Mouse (Mus musculus) heart, adult 8-10 months (tissue): ENCODE data around the gene Ccz1. TPM values are rescaled to one million over a fixed set of nuclear protein-coding genes. Genes with fewer than 3 reads are reported as not detected.
A peak's percentile ranks its signal among the peaks of the same experiment; 100 is the strongest.
"Not testable (repeated sequence)": the region's sequence is repeated elsewhere in the genome, so short reads cannot be mapped to it uniquely, and the experiment has no call there.

Experiments used
- DNase-seq: peaks from one replicate; pipeline ENCODE4 v3.0.0; 2022; ENCODE audit warnings: low spot score
- total RNA-seq, 4 experiments: library from RNA; stranded (reverse); gene quantifications; 2 replicates each; pipeline ENCODE4 v1.2.4; 2022

The Ccz1 gene
- total RNA-seq = 10 to 100 TPM; 27.4 to 33.6 (median 29.4) TPM

DNA sequence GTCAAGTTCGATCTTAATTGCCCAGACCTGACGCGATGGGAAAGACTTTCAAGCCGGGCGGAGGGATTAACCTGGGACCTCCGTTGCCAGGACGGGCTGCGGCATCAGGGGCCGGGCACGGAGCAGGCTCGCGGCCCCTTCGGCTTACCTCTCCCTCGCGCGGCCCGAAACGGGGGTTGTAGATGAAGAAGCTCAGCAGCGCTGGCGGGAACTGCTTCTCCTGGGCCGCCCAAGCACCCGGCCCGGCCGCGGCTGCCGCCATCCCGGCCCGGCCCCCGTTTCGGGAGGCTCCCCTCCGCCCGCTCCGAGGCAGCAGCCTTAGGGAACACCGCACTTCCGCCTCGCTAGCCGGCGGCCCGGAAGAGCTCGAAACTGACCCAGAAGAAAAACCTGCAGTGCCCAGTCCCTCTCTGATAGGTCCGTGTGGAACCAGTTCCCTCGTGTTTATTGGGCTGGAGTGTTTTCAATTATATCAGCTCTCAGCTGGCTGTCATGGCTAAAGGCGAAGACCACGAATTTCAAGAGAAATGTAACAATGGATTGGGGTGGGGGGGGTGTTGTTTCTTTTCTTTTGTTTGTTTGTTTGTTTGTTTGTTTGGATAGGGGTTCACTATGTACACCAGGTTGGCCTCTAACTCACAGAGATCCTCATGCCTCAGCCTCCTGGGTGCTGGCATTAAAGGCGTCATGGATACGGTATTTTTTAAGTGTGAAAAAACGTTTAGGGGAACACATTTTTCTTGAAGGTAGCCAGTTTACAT, at the start of gene Ccz1:
Gene Ccz1 (minus strand): TSS at position 327 of the 761 bp plus-strand sequence.
- DNase-seq = peak; percentile 71

DNA sequence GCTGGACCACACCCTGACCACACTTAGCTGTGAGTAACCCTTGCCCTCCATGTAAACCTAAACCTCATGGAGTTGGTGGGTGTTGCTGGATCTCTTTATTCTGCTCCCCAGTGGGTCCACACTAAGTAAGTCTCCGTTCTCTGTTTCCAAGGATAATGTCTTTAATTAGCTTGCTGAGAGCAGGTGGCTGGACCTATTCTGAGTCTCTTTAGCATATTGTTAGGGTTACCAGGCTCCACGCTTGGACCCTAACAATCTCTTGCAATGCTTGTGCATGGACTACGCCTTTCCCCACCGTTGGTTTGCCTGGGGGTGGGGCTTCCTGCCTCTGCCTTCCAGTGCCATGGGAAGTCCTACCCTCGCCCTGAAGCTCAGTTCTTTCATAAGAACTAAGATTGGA, 49.4 kb upstream of the Ccz1 start:
- DNase-seq = no peak

DNA sequence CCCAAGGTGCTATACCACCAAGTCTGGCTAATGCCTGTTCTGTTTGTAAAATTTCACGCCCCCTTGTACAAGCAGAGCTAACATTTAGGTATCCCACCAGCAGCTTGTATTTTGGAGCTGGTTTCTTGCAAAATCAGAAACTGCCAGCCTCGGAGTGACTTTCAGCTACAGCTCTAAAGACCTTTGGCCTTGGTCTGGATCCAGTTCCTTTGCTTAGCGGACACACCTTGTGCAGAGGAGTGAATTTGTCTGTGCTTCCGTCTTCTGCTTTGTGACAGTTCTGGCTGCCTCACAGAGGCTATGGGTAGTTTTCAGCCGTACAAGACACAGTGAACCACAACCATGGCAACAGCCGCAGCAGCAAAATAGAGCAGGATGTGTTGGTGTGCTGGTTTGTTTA, 39.7 kb upstream of the Ccz1 start:
- DNase-seq = no peak

DNA sequence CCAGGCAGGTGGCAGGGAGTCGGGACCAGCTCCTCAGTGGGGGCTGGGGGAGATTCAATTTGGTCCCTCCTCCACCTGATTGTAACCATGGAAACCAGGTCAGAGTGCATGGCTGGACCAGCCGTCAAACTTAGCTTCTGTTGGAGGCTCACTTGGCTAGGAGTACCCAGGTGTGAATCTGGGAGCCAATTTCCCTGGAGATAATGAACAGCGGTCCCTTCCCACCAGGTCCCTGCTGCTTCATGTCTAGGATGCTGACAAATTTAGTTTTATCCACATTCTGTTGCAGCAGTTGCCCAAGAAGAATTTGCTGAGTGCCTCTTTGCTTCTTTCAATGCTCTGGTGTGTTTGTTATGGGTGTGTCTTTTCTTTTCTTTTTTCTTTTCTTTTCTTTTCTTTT, 38.8 kb upstream of the Ccz1 start:
- DNase-seq = no peak

DNA sequence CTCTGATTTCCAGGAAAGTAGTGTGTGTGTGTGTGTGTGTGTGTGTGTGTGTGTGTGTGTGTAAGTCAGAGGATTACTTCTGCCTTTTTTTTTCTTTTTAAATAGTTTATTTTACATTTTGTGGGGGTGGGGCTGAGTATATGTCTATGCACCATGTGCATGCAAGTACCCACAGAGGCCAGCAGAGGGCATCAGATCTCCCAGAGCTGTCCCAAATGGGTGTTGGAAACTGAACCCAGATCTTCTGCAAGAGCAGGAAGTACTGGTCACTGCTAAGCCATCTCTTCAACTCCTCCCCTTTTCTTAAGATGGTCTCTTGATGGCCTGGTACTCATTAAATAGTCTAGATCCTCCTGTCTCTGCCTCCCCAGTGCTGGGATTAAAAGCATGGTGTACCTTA, 36.6 kb upstream of the Ccz1 start:
- no peak for DNase-seq

DNA sequence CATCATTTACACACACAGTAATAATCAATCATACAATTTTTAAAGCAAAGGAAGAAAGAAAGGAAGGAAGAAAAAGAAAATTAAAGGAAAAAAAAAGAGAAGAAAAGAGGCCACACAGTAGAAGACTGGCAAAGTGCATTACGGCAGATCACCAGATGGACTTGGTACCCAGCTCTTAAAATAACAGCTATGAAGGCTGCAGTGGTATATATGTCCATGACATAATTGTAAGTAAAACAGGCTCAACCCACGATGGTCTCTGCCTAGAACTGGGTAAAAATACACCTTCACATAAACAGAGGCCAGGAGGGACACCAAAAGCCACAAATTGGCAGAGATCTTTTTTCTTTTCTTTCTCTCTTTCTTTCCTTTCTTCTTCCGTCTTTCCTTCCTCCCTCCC, 35.2 kb upstream of the Ccz1 start:
- DNase-seq = no peak

DNA sequence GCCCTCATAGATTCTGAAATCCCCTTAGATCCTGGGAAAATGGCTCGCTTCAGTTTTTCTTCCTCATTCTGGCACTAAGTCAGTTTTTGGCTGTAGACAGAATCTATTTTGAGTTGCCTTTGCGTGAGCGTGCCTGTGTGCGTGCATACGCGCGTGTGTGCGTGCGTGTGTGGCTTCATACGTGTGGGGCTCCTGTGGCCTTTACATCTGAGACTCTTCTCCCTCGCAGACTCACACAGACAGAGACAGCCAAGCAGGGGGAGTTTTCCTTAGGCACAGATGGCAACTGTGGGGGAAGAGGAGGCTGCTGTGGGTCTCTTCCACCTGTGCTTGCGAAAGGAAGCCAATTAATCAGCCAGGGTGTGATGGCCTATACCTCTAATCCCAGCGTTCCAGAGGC, 32.6 kb upstream of the Ccz1 start:
- no peak for DNase-seq

DNA sequence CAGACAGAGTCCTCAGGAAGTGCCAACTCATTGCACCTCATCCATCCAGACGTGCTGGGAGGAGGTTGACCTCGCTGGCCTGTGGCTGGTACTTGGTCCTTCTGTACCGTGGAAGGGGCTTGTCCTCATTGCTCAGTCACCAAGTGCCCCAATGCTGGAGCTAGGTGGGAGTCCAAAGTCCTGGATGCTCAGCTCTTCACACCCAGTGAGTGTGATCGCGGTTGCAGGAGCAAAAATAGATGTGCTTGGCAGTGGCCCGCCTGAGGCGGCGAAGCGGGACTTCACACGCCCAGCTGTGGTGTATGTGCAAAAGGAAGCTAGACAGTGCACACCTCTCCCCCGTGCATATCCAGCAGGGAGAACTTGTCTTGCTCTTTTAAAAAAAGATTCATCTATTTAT, 28.5 kb upstream of the Ccz1 start:
- no peak for DNase-seq

DNA sequence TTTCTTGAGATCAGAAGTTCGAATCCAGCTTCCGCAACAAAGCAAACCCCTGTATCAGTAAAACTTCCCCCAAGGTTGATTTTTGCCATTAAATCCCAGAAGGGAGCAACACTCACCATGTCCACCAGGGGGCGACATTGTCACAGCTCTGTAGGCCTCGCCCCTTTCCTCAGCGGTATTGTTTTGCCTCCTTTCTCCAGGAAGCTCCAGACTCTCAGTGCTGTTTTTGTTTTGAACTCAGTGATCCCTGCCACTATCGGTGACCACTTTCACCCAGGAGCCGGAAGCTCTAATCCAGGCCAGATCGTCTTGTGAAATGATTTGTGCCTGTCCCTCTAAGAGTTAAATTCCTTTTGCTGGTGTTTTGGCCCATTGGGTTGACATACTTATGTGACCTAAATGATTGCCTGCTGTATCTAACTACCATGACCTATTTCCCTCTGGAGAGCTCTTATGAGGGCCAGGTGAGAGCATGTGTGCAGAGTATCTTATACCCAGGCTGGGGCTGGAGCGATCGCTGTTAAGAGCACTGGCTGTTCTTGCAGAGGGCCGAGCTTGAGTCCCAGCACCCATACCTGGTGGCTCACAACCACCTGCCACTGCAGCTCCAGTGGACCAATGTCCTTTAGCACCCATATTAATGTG, 26.2 kb upstream of the Ccz1 start:
- peak; percentile 66 for DNase-seq

DNA sequence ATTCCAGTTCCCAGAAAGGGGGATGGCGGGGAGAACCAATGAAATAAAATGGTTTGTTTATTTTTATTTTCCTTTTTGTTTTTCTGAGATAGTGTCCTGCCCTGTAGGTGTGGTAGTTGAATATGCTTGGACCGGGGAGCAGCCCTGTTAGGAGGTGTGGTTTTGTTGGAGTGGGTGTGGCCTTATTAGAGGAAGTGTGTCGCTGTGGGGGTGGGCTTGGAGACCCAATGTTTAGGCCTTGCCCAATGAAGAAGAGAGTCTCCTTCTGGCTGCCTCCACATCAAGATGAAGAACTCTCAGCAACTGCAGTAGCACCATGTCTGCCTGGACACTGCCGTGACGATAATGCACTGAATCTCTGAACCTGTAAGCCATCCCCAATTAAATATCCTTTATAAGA, 25.2 kb upstream of the Ccz1 start:
- no peak for DNase-seq

DNA sequence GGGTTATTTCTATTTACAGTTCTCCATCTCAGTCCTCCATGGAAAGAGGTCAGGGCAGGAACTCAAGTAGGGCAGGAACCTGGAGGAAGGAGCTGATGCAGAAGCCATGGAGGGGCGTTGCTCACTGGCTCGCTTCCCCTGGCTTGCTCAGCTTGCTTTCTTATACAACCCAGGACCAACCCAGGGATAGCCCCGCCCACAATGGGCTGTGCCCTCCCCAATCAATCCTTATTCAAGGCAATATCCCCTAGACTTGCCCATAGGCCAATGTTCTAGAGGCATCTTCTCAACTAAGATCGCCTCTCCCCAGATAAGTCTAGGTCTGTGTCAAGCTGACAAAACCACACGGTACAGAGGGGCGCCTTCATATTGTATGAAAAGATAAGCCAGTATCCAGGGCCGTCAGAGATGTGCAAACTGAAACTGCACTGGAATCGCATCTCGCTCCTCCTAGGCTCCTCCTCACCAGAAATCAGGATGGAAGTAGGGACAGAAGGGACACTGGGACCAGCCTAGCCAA, 24.5 kb upstream of the Ccz1 start:
- DNase-seq = no peak

DNA sequence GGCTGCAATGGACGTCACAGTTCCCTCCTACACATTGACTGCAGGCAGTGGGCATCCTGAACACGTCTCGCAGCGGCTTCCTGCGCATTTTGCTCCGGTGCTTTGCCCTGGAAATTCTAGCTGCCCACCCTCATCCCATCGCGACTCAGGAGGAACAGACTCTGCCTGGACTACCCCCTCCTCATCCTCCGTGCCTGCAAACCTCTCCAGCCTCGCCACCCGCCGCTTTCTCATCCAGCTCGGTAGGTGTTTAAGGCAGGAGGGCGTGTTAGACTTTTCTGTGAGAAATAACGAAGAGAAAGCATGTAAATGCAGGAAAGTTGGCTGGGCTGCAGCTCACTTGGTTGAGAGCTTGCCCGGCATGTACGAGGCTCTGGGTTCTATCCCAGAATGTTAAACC, 22.3 kb upstream of the Ccz1 start:
- DNase-seq = no peak

DNA sequence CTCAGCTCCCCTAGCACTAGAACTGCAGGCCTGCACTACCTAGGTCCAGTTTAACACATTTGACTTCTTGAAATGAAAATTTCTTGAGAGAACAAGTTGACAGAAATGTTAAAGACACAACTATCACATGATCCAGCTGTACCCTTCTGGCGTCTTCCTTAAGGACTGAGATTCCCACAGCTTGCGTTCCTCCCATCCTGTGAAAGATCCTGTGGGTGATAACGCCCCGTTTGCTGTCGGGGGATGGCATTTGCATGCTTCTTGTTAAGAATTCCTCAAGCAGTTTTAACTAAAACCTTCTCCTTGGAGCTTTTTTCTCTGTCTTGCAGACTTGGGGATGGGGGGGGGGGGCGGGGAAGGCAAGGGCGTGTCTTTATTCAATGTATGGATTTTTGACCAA, 19.9 kb upstream of the Ccz1 start:
- DNase-seq = no peak

DNA sequence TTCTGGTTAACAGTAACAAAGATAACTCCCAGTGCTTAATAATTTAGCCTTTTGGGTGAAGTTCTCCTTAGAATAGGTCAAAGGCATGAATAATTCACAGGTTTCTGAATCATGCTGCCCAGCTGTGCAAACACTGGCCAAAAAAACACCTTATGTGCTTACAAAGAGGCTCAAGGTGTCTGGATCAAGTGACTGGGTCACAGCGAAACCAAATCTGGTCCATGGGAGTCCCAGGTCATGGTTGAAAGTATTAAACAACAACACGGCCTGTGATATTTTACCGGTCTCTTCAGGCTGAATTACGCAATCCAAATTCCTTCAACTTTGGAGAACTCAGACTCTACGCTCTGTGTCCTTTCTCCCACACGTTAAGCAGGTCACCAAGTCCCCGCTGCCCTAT, 17.8 kb upstream of the Ccz1 start:
- DNase-seq = no peak

DNA sequence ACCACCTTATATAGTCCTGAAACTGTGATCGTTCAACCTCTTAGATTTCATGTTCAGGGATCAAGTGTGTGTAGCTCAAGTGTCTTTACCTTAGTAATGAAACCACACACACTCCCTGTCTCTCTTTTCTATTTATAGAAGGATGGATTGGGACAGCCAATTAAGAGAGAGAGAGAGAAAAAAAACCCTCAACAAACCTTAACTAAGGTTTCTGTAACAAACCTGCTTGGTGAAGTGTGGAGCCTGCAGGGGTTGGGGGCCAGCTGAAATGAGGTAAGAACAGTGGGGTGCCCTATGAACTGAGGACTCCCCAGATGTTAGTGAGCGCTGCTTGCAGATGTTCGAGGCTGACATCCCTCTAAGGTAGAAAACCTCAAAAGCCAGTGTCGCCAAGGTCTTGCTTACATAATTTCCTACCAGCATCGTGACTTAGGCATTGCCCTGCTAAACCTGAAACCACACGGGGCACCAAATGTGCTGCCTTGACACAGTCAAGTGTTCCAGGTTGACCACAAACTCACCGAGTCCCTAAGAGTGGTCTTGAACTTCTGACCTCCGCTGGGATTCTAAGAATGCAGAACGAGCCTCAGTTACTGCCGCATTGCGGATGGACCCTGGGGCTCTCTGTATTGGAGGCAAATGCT, 12.1 kb upstream of the Ccz1 start, which contains the start of gene Ocm:
Gene Ocm (minus strand): TSS at position 51 of the 644 bp plus-strand sequence.
- no peak for DNase-seq

DNA sequence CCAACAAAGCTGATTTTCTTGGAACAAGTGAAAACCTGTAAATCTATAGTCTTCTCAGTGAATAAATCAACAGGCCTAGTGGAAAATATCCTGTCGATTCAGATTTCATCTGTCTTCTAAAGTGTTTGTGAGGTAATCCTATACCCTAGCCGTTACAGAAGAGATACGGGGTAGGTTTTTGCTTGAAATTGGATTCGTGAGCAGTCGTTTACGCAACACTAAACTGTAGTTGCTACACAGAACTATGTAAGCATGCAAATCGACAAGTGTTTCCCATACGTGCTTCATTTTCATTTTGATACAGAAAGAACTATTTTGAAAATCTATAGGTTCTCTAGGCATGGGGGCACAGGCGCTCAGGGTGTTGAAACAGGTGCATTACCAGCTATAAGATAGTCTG, 1.2 kb upstream of the Ccz1 start:
- DNase-seq = no peak

DNA sequence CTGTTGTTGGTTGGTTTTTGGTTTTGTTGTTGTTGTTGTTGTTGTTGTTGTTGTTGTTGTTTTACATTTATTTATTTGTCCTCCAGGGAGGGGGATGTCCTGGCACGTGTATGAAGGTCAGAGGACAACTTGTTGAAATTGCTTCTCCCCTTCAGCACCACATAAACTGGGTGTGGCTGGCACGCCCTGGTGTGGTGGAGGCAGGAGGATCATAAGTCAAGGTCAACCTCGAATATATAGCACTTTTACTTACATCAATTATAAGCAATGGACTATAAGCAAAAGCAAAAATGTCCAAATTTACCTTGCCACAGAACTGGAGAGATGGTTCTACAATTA, 604 bp upstream of the Ccz1 start:
- no peak for DNase-seq

DNA sequence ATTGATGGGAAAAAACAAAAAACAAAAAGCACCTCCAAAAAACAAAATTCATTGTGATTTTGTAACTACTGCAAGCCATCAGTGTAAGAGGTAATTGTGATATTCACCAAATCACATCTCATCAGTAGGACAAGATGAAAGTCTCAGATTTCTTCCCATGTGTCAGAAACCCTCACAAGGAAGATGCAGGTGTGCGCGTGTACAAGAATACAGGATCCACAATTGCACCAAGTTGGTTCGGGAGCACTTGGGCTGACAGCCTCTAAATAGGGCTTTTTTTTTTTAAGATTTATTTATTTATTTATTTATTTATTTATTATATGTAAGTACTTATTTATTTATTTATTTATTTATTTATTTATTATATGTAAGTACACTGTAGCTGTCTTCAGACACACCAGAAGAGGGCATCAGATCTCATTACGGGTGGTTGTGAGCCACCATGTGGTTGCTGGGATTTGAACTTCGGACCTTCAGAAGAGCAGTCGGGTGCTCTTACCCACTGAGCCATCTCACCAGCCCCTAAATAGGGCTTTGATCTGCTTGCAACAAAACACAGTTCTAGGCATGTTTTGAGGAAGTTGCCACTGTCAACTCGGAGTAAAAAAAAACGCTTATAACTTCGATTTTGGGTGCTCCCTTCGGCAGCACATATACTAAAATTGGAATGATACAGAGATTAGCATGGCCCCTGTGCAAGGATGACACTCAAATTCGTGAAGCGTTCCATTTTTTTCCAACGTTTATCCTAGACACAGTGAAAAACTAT, 1.1 kb downstream of the Ccz1 start:
- DNase-seq = not testable (repeated sequence)

DNA sequence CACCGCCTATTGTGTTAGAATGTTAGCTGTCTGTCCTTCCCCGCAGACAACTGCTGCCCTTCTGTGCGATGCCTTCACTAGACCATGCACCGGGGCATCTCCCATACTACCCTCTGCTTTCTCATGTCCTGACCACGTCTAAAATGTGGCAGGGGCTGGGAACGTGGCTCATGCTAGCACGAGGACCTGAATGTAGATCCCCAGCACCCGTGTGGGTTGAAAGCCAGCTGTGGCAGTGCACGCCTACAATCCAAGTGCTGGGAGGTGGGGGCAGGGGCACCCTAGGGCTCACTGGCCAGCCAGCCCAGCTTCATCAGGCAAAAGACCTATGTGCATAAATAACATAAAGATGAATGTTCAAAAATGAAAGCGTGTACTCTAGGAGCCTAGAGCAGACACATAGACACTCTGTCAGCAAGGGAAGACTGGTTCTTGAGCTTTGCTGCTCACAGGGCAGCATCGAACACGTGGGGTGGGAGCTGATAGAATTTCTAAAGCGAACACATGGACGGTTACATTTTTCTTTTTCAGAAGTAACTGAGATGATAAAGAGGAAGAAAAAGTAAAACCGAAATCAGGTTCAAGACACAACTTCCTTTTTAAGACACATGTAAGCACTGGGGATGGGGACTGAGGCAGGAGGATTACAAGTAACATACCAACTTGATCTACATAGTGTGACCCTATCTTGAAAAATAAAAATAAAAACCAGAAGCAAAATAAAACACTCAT, 12.1 kb downstream of the Ccz1 start:
- no peak for DNase-seq

DNA sequence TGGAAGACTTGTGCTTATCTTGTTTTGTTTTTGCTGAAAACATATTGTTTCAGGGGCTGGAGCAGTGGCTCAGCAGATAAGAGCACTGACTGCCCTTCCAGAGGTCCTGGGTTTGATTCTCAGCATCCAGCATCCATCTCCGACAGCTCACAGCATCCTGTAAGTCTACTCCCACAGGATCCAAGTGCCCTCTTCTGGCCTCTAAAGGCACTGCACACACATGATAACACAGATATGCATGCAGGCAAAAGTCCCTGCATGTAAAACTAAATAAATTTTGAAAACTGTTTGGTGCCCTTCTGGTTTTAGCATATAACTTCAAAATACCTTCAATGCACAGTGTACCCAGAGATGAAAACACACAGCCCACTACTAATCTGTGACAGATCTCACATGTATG, 15.3 kb downstream of the Ccz1 start:
- DNase-seq = no peak

DNA sequence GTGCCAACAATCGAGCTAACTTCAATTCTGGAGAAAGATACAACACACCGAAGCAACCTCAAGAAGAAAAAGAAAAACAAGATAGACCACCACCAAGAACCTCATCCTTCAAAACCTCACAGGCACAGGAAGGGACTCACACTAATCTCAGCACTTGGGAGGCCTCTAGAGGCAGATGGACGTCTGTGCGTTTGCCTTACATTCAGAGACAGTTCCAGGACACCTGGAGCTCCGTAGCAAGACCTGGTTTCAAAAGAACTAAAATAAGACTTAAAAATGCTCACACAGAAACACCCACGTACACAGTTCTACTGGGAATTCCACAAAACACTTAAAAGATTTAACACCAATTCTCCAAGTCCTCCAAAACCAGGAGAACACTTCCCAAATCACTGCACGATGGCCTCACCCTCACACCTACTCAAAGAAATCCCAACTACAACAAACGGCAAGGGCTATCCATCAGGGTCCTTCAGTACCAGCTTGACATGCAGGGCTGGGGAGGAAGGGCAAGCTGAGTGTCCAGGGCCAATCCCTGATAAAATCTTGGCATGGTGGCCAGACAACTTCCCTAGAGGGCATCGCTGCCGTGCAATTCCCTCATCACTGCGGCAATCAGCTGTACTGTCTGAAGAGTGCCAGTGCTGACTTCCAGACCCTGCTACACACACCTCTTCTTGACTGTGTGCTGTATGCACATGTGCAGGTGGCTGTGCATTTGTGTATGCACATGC, 19.9 kb downstream of the Ccz1 start:
- DNase-seq = no peak
